Mouse (Mus musculus) adrenal gland, adult 18-20 months (tissue): Measurements from ENCODE around the gene Hnrnpk. TPM values are rescaled to one million over a fixed set of nuclear protein-coding genes. Genes with fewer than 3 reads are reported as not detected.
"Not testable (repeated sequence)": the region's sequence is repeated elsewhere in the genome, so short reads cannot be mapped to it uniquely, and the experiment has no call there.

ENCODE experiments used
- DNase-seq, 2 experiments: peaks; one replicate each; pipeline ENCODE4 v3.0.0; 2021 to 2022; ENCODE audit warnings: low spot score in 2 of 2
- long read RNA-seq, 2 experiments: library from polyadenylated mRNA; stranded (forward); transcript quantifications; one replicate each; pipeline ENCODE4 v2.0.0; 2021
- total RNA-seq, 2 experiments: library from RNA; stranded (reverse); gene quantifications; 1 replicate in 1 of 2; 2 replicates in 1 of 2; pipeline ENCODE4 v1.2.3; 2021

Gene Hnrnpk
- total RNA-seq, result 100 to 1,000 TPM; 806 to 881 TPM
- long read RNA-seq, experiment 1, partial matches to known transcripts, result 20 of 488 reads
- long read RNA-seq, experiment 1, other reads (novel, unspliced or antisense), result 468 of 488 reads
- long read RNA-seq, experiment 2, partial matches to known transcripts, result 83 of 1,051 reads
- long read RNA-seq, experiment 2, other reads (novel, unspliced or antisense), result 964 of 1,051 reads

DNA sequence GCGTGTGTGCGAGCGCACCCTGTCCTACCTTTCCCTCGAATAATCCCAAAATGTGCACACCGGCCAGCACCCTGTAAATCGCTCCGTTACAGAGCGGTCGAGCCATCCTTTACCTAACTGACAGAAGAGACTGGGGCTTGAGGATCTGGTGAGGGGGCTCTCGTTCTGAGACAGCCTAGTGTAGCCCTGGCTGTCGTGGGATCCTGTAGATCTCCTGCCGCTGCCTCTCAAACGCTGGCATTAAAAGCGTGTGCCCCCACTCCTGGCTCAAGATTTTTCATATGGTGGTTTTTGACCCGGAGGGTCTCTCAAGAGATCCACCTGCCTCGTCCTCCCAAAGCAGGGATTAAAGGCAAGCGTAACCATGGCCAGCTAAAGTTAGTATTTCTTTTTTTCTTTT, at the start of gene Hnrnpk:
Gene Hnrnpk (minus strand): TSS at position 101 of the 400 bp plus-strand sequence.
- not testable (repeated sequence) for DNase-seq

GRCm38 (mm10) chr13:58452246-58452645, 49.1 kb upstream of the Hnrnpk start:
- no peak for DNase-seq

DNA sequence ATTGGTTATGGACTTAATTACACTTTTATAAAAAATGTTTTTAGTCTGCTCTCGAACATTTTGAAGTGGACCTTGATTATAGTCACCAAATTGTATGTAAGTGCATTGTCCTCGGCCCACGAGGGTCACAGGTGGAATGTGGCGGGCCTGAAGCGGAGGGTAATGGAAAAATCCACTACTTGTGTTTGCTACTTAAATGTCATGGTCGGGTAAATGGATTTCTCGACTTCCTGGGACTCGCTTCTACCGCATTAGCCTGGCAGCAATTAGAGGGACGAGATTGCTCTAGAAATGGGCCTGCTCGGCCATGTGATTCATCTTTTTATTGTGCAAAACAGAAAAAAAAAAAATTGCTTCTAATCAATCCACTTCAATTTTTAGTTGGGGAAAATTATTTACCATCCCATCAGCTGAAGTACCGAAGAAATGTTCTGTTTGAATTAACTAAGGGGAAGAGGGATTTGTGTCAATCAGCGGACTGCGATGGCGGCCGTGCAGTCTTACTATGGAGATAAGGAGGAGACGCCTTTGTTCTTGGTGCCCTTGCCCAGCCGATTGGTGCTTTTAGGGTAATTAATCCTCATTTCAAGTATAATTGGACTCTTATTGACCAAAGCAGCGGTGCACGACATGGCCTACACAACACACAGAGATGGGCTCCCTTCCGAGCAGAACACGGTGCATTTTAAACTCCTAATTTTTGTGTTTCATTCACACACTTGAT, 47.5 kb upstream of the Hnrnpk start:
- DNase-seq, result no peak

- no peak for DNase-seq
Observed at GRCm38 (mm10) chr13:58446541-58446940, 43.4 kb upstream of the Hnrnpk start.

- DNase-seq, result no peak
Observed at GRCm38 (mm10) chr13:58443787-58444186, 40.6 kb upstream of the Hnrnpk start.

DNA sequence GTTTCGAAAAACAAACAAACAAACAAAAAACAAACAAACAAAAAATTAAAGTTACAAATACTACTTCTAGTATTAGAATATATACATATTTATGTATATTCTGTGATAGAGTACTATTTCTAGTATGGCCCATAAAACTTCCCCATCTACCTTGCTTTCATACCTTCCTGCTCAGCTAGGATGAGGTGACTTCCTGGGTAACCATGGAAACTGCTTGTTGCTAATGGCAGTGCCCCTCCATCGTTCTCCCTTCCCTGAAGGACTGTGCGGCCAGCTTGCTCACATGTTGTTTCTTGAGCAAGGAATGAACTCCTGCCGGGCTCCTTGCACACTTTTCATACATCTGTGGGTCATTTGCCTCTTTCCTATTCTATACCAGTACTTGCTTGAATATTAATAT, 40.2 kb upstream of the Hnrnpk start:
- DNase-seq, result no peak

GRCm38 (mm10) chr13:58439716-58440115, 36.6 kb upstream of the Hnrnpk start:
- no peak for DNase-seq

DNA sequence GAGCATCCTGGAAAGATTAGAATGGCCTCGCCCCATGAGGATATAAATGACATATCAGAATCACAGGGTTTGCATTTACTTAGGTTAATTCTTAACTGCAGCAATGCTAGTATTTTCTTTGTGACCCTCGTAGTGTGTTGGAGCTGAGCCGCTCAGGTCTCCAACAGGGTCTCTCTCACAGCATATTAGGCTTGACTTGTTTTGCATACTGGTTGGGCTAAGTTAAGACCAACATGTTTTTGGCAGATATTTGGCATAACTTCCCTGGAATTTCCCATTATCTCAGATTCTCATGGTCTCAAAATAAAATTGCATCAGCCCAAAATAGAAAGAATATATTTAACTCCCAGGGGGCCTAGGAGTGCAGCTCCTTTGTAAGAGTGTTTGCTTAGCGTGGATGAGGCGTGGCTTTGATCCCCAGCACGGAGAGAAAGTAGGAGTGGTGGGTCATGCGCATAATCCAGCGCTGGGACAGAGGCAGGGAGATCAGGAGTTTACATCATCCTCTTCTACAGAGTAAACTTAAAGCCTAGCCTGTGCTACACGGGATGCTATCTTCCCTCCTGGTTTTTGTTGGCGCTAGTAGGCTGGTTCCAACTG, 20.0 kb upstream of the Hnrnpk start:
- no peak for DNase-seq

DNA sequence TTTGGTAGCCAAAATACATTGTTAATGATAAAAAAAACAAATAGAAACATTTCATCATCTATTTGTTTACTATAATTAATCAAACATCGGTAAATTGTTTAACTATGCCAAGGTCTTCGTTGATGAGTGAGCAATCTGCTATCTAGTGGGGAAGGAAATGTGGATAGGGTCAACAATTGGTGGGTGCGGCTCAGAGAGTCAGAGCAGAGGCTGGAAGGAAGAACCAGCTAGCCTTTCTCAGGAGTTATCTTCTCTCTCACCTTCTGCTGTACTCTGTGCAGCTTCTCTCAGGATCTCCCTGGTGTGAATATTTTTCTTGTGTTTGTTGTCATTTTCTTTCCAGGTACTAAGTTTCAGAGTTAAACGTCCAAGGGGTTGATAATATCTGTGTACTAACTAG, 19.1 kb upstream of the Hnrnpk start:
- DNase-seq, result no peak

GRCm38 (mm10) chr13:58421026-58421425, 17.9 kb upstream of the Hnrnpk start:
- no peak for DNase-seq

DNA sequence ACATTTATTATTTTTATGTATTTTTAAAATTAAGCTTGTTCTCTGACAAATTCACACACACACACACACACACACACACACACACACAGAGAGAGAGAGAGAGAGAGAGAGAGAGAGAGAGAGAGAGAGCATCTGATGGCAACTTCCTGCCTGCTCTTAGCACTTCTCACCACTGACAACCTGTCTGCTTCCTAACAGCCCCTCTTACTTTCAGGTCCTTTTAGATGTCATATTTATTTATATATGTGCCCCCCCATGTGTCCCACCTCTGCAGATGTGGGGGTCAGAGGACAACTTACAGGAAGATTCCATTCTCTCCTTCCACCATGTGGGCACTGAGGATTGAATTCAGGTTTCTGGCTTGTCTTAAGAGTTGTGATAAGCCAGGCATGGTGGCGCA, 16.1 kb upstream of the Hnrnpk start:
- no peak for DNase-seq

GRCm38 (mm10) chr13:58418656-58419055, 15.5 kb upstream of the Hnrnpk start:
- no peak for DNase-seq

DNA sequence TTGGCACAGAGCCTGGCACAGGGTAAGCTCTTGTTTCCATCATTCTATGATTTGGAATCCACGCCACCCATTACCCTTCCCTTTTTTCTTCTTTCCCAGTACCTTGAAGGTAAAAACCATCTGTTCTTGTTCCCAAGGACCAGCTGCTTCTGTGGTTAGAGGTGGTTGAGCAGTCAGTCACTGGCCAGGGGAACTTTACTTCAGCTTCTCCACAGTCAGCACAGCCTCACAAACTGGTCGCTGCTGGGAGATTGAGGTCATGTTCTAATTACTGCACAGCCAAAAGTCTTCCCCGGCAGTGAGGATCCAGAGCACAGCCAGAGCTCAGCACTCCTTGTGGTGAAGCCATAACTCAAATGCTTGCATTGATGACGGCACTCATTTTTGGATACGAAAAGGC, 12.7 kb upstream of the Hnrnpk start:
- no peak for DNase-seq

DNA sequence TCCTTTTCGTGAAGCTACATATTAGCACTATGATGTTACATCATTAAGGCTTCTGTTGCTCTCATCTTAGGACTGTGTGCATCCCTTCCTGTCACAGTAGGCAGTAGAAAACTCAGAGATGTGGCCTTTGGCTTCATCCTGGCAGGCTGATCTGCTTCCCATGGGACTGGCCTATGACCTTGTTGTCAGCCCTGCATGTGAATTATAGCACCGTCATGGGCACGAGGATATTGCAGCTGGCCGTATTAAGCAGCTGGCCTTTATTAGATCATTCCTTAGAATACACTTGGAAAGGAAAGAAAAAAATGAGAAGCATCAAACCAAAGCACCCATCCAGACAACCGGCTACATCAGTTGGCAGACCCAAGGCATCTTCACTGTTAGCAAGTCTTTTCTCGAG, 12.2 kb upstream of the Hnrnpk start:
- DNase-seq, result peak in 1 of 2 experiments; percentile 16

- no peak for DNase-seq
Observed at GRCm38 (mm10) chr13:58411073-58411472, 7.9 kb upstream of the Hnrnpk start.

DNA sequence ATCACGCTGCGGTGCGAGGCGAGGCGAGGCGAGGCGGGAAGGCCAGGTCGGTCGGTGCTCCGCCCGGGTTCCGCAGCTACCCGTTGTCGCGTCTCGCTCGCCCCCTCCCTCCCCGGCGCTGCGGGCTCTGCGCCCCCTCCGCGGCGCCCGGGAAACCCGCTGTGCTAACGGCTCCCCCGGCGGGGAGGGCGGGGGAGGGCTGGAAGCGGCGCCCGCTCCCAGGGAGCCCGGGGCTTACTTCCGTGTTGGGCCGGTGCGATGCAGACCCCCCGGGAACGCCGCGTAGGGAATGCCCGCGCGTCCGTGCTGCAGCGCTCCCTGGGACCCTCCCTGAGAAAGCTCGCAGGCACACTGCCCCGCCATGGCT, 416 bp downstream of the Hnrnpk start:
- DNase-seq, result no peak

DNA sequence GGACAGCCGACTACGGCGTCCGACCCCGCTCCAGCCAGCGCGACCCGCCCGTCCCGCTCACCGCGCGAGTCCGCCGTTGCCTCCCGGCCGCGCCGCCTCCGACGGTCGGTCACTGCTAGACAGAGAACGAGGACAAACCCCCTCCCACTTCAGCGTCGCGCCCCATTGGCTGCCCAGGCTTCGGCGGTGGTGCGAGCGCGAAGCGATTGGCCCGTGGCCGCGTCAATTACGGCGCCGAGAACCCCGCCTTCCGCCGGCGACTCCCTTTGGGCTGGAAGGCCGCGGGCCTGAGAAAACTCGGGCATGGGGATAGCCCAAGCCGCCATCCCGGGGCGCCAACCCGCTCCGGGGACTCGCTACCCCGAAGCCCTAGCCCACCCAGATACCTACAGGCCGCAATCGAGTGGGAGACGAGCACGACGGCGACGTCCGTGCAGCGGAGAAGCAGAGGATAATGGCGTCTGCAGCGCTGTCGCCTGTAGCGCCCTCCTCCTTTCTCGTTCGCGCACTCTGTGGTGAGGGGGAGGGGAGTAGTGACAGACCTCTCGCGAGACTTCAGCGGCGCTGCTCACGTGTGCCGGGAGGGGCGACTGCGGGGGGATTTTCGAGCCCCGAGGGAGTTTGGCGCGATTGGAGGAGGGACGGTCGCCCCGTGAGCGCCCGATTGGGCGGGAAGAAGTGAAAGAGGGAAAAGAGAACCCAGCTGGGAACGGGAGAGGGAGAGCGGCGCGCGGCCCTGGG, 970 bp downstream of the Hnrnpk start, which contains the start of gene Rmi1:
Gene Rmi1 (plus strand): TSS at position 246 of the 741 bp plus-strand sequence.
- DNase-seq, result peak; percentile 98

- peak; percentile 68 to 72 for DNase-seq
Observed at GRCm38 (mm10) chr13:58401135-58402002, 1.8 kb downstream of the Hnrnpk start.

GRCm38 (mm10) chr13:58400576-58400975, 2.6 kb downstream of the Hnrnpk start:
- DNase-seq, result no peak

DNA sequence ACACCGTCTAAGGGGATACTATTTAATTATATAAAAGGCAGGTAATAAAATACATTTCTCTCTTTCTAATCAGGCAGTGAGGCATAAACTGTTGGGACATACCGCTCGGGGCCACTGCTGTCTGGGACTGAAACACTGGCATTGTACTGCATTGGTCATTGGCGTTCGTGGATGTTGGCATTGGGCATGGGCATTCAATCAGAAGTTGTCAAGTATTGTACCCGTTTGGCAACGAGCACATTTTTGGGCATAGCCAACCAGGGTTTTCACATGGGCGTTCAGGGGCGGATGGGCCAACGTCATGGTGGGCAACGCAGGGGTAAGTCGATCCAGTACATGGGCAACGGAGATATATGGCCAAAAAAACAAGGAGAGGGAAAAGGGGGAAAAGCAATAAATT, 5.5 kb downstream of the Hnrnpk start:
- no peak for DNase-seq

DNA sequence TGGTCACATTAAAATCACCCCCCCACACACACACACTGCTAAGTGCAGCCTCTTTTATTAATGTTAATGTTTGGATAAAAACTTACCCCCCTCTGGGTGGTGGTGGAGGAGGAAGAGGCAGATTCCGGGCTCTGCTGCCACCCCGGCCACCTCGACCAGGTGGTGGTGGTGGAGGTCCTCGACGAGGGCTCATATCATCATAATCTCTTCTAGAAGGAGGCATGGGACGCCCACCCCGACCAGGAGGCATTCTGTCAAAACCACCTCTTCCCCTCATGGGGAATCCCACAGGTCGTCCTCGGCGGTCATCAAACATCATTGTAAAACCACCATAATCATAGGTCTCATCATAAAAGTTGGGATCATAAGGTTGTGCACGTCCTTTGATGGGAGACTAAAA, 8.8 kb downstream of the Hnrnpk start:
- not testable (repeated sequence) for DNase-seq
